Mouse (Mus musculus): ENCODE results near the gene Tmem123.

Gene Tmem123

DNA sequence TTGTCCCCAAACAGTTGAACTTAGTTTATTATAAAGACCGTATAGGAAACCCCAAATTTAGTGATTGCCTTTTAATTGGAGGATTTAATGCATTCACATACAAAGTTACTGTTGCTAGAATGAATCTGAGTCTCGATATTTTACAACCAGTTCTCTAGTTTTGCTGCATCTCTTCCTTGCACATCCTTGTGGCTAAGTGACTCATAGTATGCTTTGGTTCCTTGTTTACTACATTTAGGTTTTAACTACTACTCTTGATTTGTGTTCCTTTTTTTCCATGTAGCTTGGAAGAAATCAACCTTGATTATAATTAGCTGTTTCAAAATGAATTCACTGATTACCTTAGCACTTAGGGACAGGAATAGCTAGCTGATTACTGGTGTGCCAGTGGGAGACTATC, 11.2 kb downstream of the Tmem123 start:
- no peak for DNase-seq (ENCODE audit: low read depth)

DNA sequence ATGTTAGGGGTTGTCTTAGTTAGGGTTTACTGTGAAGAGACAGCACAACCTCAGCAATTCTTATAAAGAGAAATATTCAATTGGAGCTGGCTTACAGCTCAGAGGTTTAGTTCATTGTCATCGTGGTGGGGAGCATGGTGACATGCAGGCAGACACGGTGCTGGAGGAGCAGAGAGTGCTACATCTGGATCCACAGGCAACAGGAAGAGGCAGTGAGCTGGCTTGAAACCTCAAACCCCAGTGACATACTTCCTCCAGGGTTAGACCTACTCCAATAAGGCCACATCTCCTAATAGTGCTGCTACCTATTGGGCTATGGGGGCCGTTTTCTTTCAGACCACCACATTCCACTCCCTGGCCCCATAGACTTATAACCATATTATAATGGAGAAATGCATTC, 12.1 kb downstream of the Tmem123 start:
- DNase-seq (ENCODE audit: low read depth), result no peak

DNA sequence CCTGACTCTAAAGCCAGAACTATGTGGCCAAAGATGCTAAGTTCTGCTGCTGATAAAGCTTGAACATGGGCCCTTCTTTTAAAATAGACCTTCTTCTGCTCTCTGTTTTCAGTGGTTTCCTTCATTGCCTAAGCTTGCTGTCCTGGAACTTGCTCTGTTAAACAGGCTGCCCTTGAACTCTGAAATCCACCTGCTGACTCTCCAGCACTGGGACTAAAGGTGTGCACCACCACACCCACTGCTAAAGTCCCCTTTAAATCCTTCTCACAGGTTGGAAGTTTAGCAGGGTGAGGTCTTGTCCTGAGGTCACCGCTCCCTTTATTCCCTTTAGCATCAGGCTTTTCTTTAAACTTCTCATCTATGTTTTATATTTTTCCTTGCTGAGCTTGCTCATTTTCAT, 13.1 kb downstream of the Tmem123 start:
- DNase-seq (ENCODE audit: low read depth), result no peak

GRCm38 (mm10) chr9:7777652-7778051, 13.8 kb downstream of the Tmem123 start:
- no peak for DNase-seq (ENCODE audit: low read depth)

GRCm38 (mm10) chr9:7778771-7779170, 14.9 kb downstream of the Tmem123 start:
- DNase-seq (ENCODE audit: low read depth), result no peak

DNA sequence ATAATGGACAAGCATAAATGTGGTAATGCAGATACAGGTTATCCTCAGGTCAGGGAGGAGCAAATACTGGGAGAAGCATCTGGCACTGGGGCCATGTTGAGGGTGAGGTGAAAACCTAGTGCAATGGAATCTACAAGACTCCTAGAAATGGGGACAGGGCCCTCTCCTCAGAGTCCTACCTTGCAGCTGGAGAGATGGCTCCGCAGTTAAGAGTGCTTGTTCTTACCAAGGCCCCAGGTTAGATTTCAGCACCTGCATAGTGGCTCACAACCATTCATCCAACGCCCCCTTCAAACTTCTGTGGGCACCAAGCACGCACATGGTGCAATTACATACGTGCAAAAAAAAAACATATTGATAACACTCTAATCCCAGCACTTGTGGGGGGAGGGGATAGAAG, 15.9 kb downstream of the Tmem123 start:
- no peak for DNase-seq (ENCODE audit: low read depth)

DNA sequence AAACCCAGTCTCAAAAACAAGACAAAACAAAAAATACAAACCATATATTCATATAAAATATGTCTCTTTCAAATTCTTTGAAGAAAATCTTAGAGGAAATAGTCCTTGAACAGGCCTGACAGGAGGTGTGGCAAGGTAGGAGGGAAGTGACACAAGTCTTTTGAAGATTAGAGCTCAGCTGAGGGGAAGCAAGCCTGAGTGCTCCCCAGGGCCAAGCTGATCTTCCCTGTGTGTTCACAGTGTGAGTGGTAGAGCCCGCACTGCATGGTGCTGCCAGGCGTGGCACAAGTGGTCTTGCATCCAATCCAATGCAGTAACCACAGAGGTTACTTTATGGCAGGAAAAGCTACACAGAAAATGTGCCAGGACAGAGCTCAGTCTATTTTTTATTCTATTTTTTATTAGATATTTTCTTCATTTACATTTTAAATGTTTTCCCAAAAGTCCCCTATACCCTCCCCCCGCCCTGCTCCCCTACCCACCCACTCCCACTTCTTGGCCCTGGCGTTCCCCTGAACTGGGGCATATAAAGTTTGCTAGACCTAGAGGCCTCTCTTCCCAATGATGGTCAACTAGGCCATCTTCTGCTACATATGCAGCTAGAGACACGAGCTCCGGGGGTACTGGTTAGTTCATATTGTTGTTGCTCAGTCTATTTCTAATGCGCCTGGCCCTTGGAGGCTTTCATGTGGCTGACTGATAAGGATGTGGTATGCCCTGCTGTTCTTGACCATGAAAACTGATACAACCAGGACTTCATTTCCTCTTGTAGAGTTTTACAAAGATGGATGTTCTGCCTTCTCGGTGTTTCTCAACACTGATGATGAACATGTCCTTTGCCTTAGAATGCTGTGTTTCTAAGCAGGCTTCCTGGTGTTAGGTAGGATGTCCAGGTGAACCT, 16.7 kb downstream of the Tmem123 start:
- peak; percentile 34 for DNase-seq (ENCODE audit: low read depth)

DNA sequence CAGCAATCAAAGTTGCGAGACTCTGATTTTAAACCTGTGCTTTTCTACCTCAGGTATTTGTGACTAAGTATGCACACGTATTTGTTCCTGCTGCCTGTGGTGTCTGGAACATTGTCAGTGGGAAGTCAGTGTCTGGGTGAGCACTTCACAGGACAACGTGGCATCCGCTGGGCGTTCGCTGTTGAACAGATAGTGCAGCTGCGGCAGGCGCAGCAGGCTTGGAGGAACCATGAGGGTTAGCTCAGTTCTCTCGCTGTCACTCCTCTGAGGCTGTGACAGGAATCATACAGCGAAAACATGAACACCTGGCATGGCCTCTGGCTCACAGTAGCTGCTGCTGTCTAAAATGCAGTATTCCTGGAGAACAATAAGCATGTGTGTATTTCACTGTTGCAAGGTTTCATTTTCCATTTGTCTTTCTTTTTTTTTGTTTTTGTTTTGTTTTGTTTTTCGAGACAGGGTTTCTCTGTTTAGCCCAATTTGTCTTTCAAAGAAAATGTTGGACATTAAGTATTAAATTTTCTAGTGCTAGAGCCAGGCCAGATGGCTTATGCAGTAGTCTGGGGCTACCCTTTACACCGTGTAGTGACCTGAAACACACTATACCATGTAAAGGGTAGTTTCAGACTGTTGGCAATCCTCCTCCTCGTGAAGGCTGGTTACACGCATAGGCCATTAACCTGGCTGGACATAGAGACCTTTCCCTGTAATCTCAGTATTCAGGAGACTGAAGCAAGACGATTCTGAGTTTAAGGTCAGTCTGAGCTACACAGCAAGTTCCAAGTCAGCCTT, 20.2 kb downstream of the Tmem123 start:
- no peak for DNase-seq (ENCODE audit: low read depth)

GRCm38 (mm10) chr9:7784615-7785012, 20.8 kb downstream of the Tmem123 start:
- DNase-seq (ENCODE audit: low read depth), result no peak

GRCm38 (mm10) chr9:7785396-7785795, 21.6 kb downstream of the Tmem123 start:
- DNase-seq (ENCODE audit: low read depth), result no peak

GRCm38 (mm10) chr9:7786086-7786485, 22.2 kb downstream of the Tmem123 start:
- DNase-seq (ENCODE audit: low read depth), result no peak

DNA sequence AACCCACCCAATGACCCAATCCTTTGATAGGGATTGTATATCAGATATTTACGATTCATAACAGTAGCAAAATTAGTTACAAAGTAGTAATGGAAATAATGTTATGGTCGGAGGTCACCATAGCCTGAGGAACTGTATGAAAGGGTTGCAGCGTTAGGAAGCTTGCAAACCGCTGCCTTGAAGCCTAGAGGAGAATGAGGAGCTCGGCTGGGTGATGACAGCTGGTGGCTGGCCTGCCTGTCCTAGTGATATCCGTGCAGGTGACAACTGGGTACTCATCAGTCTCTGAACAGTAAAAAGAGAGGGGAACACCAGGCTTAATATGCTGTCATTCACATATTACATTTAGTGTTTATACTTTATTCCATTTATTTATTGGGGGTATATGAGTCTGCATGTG, 24.6 kb downstream of the Tmem123 start:
- DNase-seq (ENCODE audit: low read depth), result no peak

- DNase-seq (ENCODE audit: low read depth), result no peak
Measured at GRCm38 (mm10) chr9:7789764-7790575, 26.1 kb downstream of the Tmem123 start.

DNA sequence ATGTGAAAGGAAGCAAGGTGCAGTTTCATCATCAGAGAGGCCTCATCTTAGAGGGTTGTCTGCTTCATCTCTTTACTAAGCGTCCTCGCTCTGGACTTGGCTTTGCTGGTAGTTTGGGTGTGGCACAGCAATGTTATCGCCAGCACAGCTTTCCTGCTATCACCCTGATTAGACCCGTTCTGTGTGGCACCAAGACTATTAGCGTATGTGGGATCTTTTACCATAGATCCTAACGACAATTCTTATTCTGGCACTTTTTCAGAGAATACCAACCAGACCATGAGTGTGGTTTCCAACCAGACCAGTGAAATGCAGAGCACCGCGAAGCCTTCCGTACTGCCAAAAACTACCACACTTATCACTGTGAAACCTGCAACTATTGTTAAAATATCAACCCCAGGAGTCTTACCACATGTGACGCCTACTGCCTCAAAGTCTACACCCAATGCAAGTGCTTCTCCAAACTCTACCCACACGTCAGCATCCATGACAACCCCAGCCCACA, 26.8 kb downstream of the Tmem123 start:
- peak; percentile 77 for DNase-seq (ENCODE audit: low read depth)

DNA sequence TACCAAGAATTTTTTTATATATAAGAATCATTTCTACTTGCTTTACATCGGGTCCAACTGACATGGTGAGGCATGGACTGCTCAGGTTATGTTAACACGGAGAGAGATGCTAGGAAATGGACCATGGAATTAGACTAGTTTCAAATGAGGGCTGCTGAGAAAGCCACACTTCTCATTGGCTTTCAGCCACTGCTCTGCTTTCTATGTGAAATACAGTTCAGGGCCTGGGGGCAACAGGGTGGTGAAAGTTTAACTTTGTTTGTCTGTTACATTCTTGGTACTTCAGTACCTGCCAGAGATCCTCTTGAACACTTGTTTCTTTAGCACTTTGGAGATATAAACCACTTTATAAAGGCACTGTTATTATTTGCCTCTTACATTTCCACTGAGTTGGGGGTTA, 29.7 kb downstream of the Tmem123 start:
- DNase-seq (ENCODE audit: low read depth), result no peak

- no peak for DNase-seq (ENCODE audit: low read depth)
Measured at GRCm38 (mm10) chr9:7795581-7795980, 31.7 kb downstream of the Tmem123 start.

DNA sequence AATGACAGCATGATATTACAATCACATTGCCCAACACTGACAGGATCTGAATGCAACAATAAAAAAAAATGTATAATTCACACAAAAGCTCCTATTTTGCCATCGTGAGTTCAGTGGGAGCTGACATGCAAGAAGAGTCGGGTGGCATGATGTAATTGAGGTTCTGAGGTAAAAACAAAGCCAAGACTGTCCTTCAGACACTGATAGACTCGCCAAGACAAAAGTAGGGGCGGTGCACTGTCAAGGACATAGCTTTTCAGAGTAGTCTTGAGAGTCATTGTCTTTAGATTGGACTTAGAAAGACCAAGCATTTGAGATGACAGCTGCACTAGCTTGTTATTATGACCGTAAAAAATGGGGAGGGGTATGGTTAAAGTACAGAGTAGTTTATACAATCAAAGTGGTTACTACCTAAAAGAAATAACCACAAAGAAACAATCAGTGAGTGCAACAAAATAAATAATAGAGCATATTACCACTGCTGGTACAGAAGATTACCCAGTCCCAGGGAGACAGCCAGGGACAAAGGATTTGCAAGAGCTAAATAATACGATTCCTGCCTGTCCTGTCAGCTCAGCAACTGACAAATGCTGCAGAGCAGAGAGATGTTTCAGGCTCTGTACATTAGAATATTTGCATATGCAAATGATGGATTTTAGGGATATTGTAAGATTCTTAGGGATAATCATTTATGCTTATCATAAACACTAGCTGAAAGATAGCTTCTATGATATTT, 32.5 kb downstream of the Tmem123 start:
- DNase-seq (ENCODE audit: low read depth), result no peak

DNA sequence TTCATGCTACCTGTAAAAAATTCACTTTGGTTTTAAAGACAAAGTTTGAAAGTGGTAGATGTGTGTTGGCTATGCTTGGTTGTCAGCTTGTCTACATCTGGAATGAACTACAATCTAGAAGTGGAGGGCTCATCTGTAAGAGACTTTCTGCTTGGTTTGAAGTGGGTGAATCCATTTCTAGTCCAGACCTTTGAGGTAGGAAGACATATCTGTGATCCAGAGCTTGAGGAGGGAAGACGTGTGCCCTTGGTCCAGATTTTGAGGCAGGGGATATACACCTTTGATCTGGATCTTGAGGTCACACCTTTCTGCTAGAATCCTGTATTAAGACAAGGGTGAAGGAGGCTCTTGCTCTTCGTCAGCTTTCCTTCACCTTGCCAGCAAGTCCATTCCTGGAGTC, 33.7 kb downstream of the Tmem123 start:
- no peak for DNase-seq (ENCODE audit: low read depth)

- DNase-seq (ENCODE audit: low read depth), result no peak
Measured at GRCm38 (mm10) chr9:7798555-7798954, 34.7 kb downstream of the Tmem123 start.

GRCm38 (mm10) chr9:7805101-7805506, 41.3 kb downstream of the Tmem123 start:
- DNase-seq (ENCODE audit: low read depth), result no peak

GRCm38 (mm10) chr9:7822758-7823157, 58.9 kb downstream of the Tmem123 start:
- no peak for DNase-seq (ENCODE audit: low read depth)
